In the genomic region with DNA sequence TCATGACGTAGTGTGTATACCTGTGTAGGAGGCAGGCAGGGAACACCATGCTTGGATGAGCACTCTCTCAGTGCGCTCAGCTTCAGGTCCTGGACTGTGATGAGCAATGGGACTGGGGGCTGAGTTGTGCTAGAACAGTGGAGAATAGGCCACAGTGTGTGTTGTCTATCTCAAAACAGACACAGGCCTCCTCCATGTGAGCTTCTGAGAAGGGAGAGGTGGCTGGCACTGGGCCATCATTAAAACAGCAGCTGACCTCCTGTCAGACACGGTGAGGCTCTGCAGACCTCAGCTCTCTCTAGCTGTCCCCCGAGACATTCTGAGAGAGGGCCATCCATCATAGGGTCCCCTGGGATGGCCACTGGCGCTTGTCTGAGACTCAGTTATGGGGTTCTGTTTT, we compare ENCODE assay signal across 16 mouse cellular contexts.
DNase-seq lines count a peak whose midpoint lies in the region; ATAC-seq lines count a peak whose summit lies in the region.
"Had no signal": no experiment of that assay in that cellular context is flagged by ENCODE, and none has a peak within 500 bp of the region (broad histone marks: within the 10 kb centered on the region; RNA-seq: fewer than 3 reads in every experiment).

No protein-coding gene starts in this region.

- H3K4me1 ChIP-seq in intestine, embryonic 15.5 days (replicated peaks) = peaks cover 6% of the 10 kb centered on the region

- no peaks in the 10 kb centered on the region for H3K9me3 ChIP-seq in intestine, embryonic 15.5 days
- H3K9me3 ChIP-seq: embryonic facial prominence, embryonic 15.5 days; limb, embryonic 13.5 days had no signal

- H3K27me3 ChIP-seq in intestine, embryonic 15.5 days (replicated peaks) = no peaks in the 10 kb centered on the region
- H3K27me3 ChIP-seq: embryonic facial prominence, embryonic 15.5 days; limb, embryonic 13.5 days had no signal

- 49% methylated on average over 5 of the region's 5 CpGs for WGBS in intestine, embryonic 15.5 days

- peak; percentile 60 for ATAC-seq in intestine, embryonic 15.5 days
- ATAC-seq: lung, postnatal 0 days had no signal

- intact Hi-C loops in heart, postnatal 25 days (cut with DNase I) = no loop called here

- no peak overlapping the region for H3K4me3 ChIP-seq in intestine, embryonic 15.5 days (replicated peaks)
- H3K4me3 ChIP-seq: embryonic facial prominence, embryonic 15.5 days; limb, embryonic 13.5 days; myocyte had no signal

- no peak overlapping the region for H3K27ac ChIP-seq in intestine, embryonic 15.5 days
- H3K27ac ChIP-seq: embryonic facial prominence, embryonic 15.5 days; kidney, postnatal 0 days; limb, embryonic 13.5 days had no signal

- no peaks in the 10 kb centered on the region for H3K36me3 ChIP-seq in intestine, embryonic 15.5 days
- H3K36me3 ChIP-seq: embryonic facial prominence, embryonic 15.5 days; limb, embryonic 13.5 days had no signal

- no peak overlapping the region for H3K9ac ChIP-seq in intestine, embryonic 15.5 days
- H3K9ac ChIP-seq: embryonic facial prominence, embryonic 15.5 days; limb, embryonic 13.5 days had no signal

- DNase-seq in heart, adult 11 months = peak; percentile 87
- DNase-seq in heart, postnatal 25 days (ENCODE audit: low spot score) = no peak
- peak; percentile 32 to 41 for DNase-seq in kidney, postnatal 4 days
- no peak for DNase-seq in kidney, adult 8-10 months
- peak; percentile 54 to 56 for DNase-seq in B cell, adult 2 months
- DNase-seq in cerebellum, postnatal 14 days = no peak
- DNase-seq in adrenal gland, adult 2 months = no peak
- DNase-seq: cerebellum, adult 8-10 months; layer of hippocampus, postnatal 36 days; thymus, adult 18-20 months had no signal

- H3K4me2 ChIP-seq in intestine, embryonic 15.5 days (replicated peaks) = no peak overlapping the region
- H3K4me2 ChIP-seq: embryonic facial prominence, embryonic 15.5 days; limb, embryonic 13.5 days had no signal

Comparison
In these comparisons a context has a peak if more than half of its experiments do, and no peak if none do; other contexts are left out.
1. DNase-seq: peak in heart, adult 11 months (single experiment), kidney, postnatal 4 days (2 of 2) and B cell, adult 2 months (2 of 2); none in heart, postnatal 25 days (single experiment), kidney, adult 8-10 months (0 of 2), cerebellum, postnatal 14 days (0 of 2) and adrenal gland, adult 2 months (single experiment).